Mouse (Mus musculus): ENCODE measurements around the gene Olfr1357. TPM values are rescaled to one million over a fixed set of nuclear protein-coding genes. Genes with fewer than 3 reads are reported as not detected.

Gene Olfr1357
- polyA plus RNA-seq, 2 experiments = not detected

- ATAC-seq (ENCODE audit: low FRiP score, low read depth) = no peak
- Histone ChIP-seq H3K27me3 (ENCODE audit: control insufficient read depth, insufficient read depth, low read length) (no peaks in the 10 kb centered on the region), H3K27ac (replicated peaks; ENCODE audit: low read depth, low read length) (no peak overlapping the region), H3K9ac (ENCODE audit: low read depth, low read length, severe bottlenecking) (no peak overlapping the region), H3K36me3 (ENCODE audit: control insufficient read depth, insufficient read depth, low read length) (peaks cover 43% of the 10 kb centered on the region), H3K4me3 (replicated peaks; ENCODE audit: low read length) (no peak overlapping the region), H3K4me2 (replicated peaks; ENCODE audit: low read depth, low read length, severe bottlenecking) (no peak overlapping the region), H3K4me1 (ENCODE audit: control insufficient read depth, insufficient read depth, low read length) (peaks cover 3% of the 10 kb centered on the region; the same call in 1 of the 2 replicates), H3K9me3 (ENCODE audit: control insufficient read depth, low read length) (no peaks in the 10 kb centered on the region)
- WGBS = 63% methylated on average over 3 of the region's 3 CpGs
- no peak for DNase-seq (ENCODE audit: low spot score)
- no peak for TF ChIP-seq POLR2A (IDR thresholded peaks at IDR 0.05; ENCODE audit: borderline replicate concordance, extremely low read depth, insufficient read depth, insufficient read length)
Measured at GRCm38 (mm10) chr10:78578204-78578603, 39.7 kb downstream of the Olfr1357 start.

- no peak for DNase-seq (ENCODE audit: low spot score)
- H3K9ac ChIP-seq (ENCODE audit: low read depth, low read length, severe bottlenecking) = no peak overlapping the region
- H3K9me3 ChIP-seq (ENCODE audit: control insufficient read depth, low read length) = no peaks in the 10 kb centered on the region
- no peak overlapping the region for H3K4me3 ChIP-seq (replicated peaks; ENCODE audit: low read length)
- no peak for TF ChIP-seq POLR2A (IDR thresholded peaks at IDR 0.05; ENCODE audit: borderline replicate concordance, extremely low read depth, insufficient read depth, insufficient read length)
- H3K4me1 ChIP-seq (ENCODE audit: control insufficient read depth, insufficient read depth, low read length) = peaks cover 4% of the 10 kb centered on the region; the same call in 1 of the 2 replicates
- no peak for ATAC-seq (ENCODE audit: low FRiP score, low read depth)
- H3K27ac ChIP-seq (replicated peaks; ENCODE audit: low read depth, low read length) = no peak overlapping the region
- no peak overlapping the region for H3K4me2 ChIP-seq (replicated peaks; ENCODE audit: low read depth, low read length, severe bottlenecking)
- H3K36me3 ChIP-seq (ENCODE audit: control insufficient read depth, insufficient read depth, low read length) = peaks cover 36% of the 10 kb centered on the region
- no peaks in the 10 kb centered on the region for H3K27me3 ChIP-seq (ENCODE audit: control insufficient read depth, insufficient read depth, low read length)
- WGBS = 96% methylated on average over 16 of the region's 16 CpGs
Measured at GRCm38 (mm10) chr10:78576435-78577184, 41.3 kb downstream of the Olfr1357 start.

- peak overlapping the region; percentile 67 for H3K4me2 ChIP-seq (replicated peaks; ENCODE audit: low read depth, low read length, severe bottlenecking)
- no peak for TF ChIP-seq POLR2A (IDR thresholded peaks at IDR 0.05; ENCODE audit: borderline replicate concordance, extremely low read depth, insufficient read depth, insufficient read length)
- peak overlapping the region; percentile 53 for H3K4me3 ChIP-seq (replicated peaks; ENCODE audit: low read length)
- no peaks in the 10 kb centered on the region for H3K9me3 ChIP-seq (ENCODE audit: control insufficient read depth, low read length)
- DNase-seq (ENCODE audit: low spot score) = no peak
- no peak overlapping the region for H3K9ac ChIP-seq (ENCODE audit: low read depth, low read length, severe bottlenecking)
- 63% methylated on average over 2 of the region's 2 CpGs for whole genome bisulfite sequencing
- H3K27ac ChIP-seq (replicated peaks; ENCODE audit: low read depth, low read length) = no peak overlapping the region
- no peaks in the 10 kb centered on the region for H3K27me3 ChIP-seq (ENCODE audit: control insufficient read depth, insufficient read depth, low read length)
- peaks cover 34% of the 10 kb centered on the region for H3K36me3 ChIP-seq (ENCODE audit: control insufficient read depth, insufficient read depth, low read length)
- peaks cover 12% of the 10 kb centered on the region for H3K4me1 ChIP-seq (ENCODE audit: control insufficient read depth, insufficient read depth, low read length)
- ATAC-seq (ENCODE audit: low FRiP score, low read depth) = no peak
Measured at GRCm38 (mm10) chr10:78575690-78576089, 42.2 kb downstream of the Olfr1357 start.

- Histone ChIP-seq H3K4me1 (ENCODE audit: control insufficient read depth, insufficient read depth, low read length) (peaks cover 12% of the 10 kb centered on the region), H3K27me3 (ENCODE audit: control insufficient read depth, insufficient read depth, low read length) (no peaks in the 10 kb centered on the region), H3K36me3 (ENCODE audit: control insufficient read depth, insufficient read depth, low read length) (peaks cover 30% of the 10 kb centered on the region), H3K9me3 (ENCODE audit: control insufficient read depth, low read length) (no peaks in the 10 kb centered on the region), H3K27ac (replicated peaks; ENCODE audit: low read depth, low read length) (peak overlapping the region; percentile 84), H3K9ac (ENCODE audit: low read depth, low read length, severe bottlenecking) (peak overlapping the region; percentile 70), H3K4me3 (replicated peaks; ENCODE audit: low read length) (peak overlapping the region; percentile 53), H3K4me2 (replicated peaks; ENCODE audit: low read depth, low read length, severe bottlenecking) (peak overlapping the region; percentile 67)
- TF ChIP-seq POLR2A (IDR thresholded peaks at IDR 0.05; ENCODE audit: borderline replicate concordance, extremely low read depth, insufficient read depth, insufficient read length) = no peak
- WGBS = 14% methylated on average over 13 of the region's 13 CpGs
- DNase-seq (ENCODE audit: low spot score) (no peak), ATAC-seq (ENCODE audit: low FRiP score, low read depth) (peak; percentile 17)
Measured at GRCm38 (mm10) chr10:78575105-78575632, 42.7 kb downstream of the Olfr1357 start.

- WGBS = under 1% methylated on average over 51 of the region's 51 CpGs
- Histone ChIP-seq H3K36me3 (ENCODE audit: control insufficient read depth, insufficient read depth, low read length) (peaks cover 23% of the 10 kb centered on the region), H3K9me3 (ENCODE audit: control insufficient read depth, low read length) (no peaks in the 10 kb centered on the region), H3K4me3 (replicated peaks; ENCODE audit: low read length) (peak within 1 kb of the TSS; percentile 53), H3K27ac (replicated peaks; ENCODE audit: low read depth, low read length) (peak within 1 kb of the TSS; percentile 84), H3K27me3 (ENCODE audit: control insufficient read depth, insufficient read depth, low read length) (no peaks in the 10 kb centered on the region), H3K4me2 (replicated peaks; ENCODE audit: low read depth, low read length, severe bottlenecking) (peak within 1 kb of the TSS; percentile 67), H3K9ac (ENCODE audit: low read depth, low read length, severe bottlenecking) (peak within 1 kb of the TSS; percentile 70), H3K4me1 (ENCODE audit: control insufficient read depth, insufficient read depth, low read length) (peaks cover 12% of the 10 kb centered on the region)
- peak; percentile 90 for ATAC-seq (ENCODE audit: low FRiP score, low read depth)
- peak; percentile 96 for DNase-seq (ENCODE audit: low spot score)
- 0 out of 2 replicates have a peak, but pooled peaks have one; percentile 7 for TF ChIP-seq POLR2A (IDR thresholded peaks at IDR 0.05; ENCODE audit: borderline replicate concordance, extremely low read depth, insufficient read depth, insufficient read length)
Measured at GRCm38 (mm10) chr10:78574250-78575104, 43.4 kb downstream of the Olfr1357 start, which contains the start of gene Ilvbl. Gene Ilvbl (plus strand): TSS chr10:78574346.
